Mouse (Mus musculus) hematopoietic stem cell, adult 5-6 weeks (primary cell): ENCODE measurements at regions not wholly inside any gene's neighbourhood (a gene's known extent, or its start where the extent isn't known, plus 50 kb on each side); places are given as distances from the start of the nearest gene placed in this dataset.

ENCODE experiments used
- ATAC-seq, 2 experiments: fragments of 125-278 bp in 1 of 2; replicated peaks in 1 of 2; 2 replicates each; pipeline ENCODE4 v1.8.0; 2016 to 2017; ENCODE audit warnings: inconsistent platforms in 2 of 2, mild to moderate bottlenecking in 2 of 2, moderate number of reproducible peaks in 2 of 2, low read depth in 1 of 2, moderate TSS enrichment in 1 of 2; ENCODE audit not compliant: low FRiP score in 2 of 2, poor library complexity in 2 of 2, severe bottlenecking in 2 of 2, insufficient read depth in 1 of 2, low TSS enrichment in 1 of 2

- ATAC-seq: no peak
Observed at GRCm38 (mm10) chr5:118876586-118877312, 316.3 kb downstream of the Med13l start.

GRCm38 (mm10) chr5:118877313-118877669 lies 316.8 kb downstream of the Med13l start:
- ATAC-seq: no peak

DNA sequence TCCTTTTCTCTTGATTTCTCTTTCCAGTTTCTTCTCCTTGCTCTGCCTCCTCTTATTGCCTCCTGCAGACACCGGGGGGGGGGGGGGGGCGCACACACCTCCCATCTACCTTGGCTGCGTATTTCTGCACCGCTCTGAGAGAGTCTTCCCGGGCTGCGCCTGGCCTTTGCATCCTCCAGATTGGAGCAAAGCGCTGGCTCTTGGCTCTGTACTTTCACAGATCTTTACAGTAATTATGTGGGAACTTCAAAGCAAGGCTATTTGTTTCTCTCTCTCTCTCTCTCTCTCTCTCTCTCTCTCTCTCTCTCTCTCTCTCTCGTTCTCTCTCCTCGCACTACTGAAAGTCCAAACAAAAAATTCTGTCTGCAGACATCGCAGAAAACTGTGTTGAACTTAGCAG lies 317.4 kb downstream of the Med13l start:
- ATAC-seq: no peak

GRCm38 (mm10) chr5:118878722-118879121 lies 318.2 kb downstream of the Med13l start:
- ATAC-seq: no peak

DNA sequence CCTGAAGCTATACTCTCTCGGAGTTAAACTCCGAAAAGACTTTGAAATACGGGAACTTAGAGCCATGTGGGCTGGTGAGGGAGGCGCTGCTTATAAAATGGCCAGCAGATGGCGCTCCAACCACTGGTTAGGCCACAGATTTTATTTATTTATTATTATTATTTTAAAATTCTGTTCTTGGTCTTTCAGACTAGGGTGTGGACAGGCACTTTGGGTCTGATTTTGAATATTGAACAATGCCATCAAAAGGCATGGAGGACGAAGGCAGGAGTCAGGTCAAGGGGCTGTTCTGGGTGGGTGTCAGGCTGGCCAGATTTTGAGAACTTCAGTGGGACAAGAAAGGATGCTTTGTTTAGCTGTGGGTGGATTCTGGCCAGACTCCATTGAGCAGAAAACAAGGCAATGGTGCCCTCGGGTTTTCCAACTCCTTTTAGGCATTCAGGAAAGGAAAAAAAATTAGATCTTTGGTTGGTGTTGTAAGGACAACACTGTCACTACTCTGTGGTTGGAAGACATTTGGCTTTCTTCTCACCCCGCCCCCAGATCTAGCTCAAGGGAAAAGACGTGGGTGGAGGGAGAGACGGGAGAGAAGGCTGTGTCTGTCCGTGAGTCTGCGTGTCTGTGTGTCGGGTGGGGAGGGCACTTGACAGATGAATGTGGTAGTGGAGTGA lies 319.5 kb downstream of the Med13l start:
- ATAC-seq: 0 out of 4 replicates have a peak, but pooled peaks of 1 of the 2 experiments have one; percentile 49

DNA sequence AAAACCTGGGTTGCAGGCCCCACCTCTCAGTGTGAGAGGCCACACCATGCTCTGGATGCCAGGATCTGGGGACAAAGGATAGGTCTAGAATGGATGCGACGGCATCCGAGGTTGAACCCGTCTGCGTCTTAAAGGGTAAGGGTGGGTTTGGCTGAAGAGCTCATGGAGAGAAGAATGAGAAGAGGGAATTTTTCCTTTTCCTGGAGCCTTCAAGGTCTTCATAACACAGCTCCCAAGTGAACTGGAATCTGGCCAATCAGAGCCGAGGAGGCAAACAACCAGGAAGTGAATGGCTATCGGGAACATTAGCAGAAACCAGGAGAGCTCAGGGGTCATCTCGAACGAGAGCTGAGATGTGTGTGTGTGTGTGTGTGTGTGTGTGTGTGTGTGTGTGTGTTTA lies 320.1 kb downstream of the Med13l start:
- no peak for ATAC-seq

- no peak for ATAC-seq
Observed at GRCm38 (mm10) chr5:118881886-118882285, 321.4 kb downstream of the Med13l start.

DNA sequence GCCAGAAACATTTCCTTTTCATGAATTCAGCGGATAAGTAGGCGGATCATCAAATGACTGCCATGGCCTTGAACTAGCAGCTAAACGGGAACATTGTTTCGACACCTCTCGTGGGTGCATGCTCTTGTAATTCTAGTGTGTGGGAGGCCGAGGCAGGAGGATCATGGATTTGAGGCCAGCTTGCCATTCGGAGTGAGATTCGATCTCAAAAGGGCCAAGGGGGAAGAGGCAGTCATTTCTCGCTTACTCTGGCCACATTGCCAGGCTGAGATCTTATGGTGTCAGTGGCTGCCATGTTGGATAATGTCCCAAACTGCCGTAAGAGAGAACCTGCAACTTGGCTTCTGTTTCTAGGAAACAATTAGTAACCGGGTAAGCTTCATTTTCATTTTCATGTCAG lies 327.7 kb downstream of the Med13l start:
- ATAC-seq: no peak

GRCm38 (mm10) chr5:118891131-118891530 lies 330.7 kb downstream of the Med13l start:
- ATAC-seq: no peak

DNA sequence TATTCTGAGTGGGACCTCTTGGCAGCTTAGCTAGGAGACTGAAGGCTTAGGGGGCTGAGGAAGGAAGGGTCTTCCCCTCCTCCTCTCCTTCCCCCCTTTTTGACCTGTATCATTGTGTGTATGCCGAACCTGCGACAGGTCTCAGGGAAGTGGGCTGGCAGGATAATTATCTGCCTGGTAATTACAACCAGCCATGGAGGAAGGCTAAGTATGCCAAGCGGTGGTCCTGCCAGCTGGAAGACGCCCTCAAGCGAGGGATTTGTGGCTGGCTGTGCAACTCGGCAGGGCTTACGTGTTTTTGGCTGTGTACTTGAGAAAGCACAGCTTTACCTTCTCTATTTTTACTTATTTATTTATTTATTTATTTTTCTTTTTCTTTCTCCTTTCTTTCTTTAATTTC lies 347.7 kb downstream of the Med13l start:
- ATAC-seq: no peak

GRCm38 (mm10) chr5:118909756-118910155 lies 349.3 kb downstream of the Med13l start:
- no peak for ATAC-seq

DNA sequence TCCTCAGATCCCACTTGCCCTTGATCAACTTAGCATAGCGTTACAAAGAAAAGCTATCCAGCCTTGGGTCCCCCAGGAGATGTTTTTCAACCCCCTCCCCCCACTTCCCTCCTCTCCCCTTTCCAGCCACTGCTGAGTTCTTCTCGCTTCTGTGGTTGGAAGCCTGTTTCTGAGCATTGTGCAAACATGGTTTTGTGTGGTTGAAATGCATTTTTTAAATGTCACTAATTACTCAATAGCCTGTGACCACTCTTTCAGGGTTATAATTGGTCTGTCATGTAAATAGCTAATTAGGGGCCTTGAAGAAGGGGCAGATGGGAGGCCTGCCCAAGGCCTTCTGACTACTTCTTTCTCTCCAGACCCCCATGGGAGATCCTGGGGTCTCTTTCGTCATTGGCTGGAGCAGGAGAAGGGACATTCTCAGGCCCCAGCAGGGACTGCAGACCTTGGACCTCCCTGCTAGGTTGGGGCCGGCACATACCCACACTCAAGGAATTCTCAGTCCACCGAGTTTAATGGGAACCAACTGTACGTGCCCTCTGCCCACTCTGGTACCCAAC lies 353.8 kb downstream of the Med13l start:
- ATAC-seq: no peak

GRCm38 (mm10) chr5:118923357-118923756 lies 362.9 kb downstream of the Med13l start:
- ATAC-seq: no peak

DNA sequence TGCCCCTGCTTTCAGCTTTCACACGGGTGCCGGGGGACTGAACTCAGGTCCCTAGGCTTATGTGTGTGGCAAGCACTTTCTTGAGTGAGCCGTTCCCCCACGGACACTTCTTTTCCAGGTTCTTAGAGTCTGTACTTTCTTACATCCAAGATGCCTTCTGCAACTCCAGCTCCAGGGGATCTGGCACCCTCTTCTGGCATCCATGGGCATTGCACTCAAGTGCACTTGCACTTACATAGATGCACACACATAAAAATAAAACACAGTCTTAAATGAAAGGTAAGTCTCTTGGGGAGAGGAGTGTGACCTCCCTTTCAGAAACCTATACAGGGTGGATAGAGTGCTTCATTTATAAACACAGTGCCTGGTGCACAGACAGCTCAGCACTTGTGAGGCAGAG lies 368.6 kb downstream of the Med13l start:
- ATAC-seq: no peak

- ATAC-seq: no peak
Observed at GRCm38 (mm10) chr5:118929990-118930501, 369.6 kb downstream of the Med13l start.

DNA sequence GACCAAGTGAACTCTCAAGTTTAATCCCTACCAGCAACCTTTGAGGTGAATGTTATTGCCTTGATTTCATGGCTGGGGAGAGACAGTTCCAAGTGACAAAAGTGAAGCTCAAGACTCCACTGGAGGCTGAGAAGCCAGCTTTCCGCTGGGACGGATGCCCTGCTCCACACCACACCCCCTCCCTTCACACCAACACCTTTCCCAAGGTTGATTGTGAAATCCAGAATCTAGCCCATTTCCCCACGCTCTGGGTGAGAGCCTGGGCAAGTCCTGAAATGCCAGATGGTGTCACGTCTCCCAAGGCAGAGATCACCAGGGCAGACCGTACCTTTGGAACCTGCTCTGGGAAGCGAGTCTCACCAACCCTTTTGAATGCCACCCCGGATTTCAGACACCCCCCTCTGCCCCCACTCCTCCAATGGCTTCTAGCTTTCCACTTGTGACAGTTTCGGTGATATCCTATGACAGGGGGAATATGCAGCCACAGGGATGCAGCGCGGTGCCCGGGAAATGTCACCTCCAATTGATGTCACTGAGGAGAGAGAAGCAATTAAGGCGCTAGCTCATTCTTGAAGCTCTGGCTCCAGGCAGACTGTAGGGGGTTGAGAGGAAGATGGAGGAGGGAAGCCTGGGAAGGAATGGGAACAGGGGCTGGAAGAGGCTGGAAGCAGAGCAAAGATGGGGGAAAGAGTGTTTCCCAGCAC lies 379.0 kb downstream of the Med13l start:
- ATAC-seq: no peak

GRCm38 (mm10) chr5:118944256-118944655 lies 383.8 kb downstream of the Med13l start:
- ATAC-seq: no peak

DNA sequence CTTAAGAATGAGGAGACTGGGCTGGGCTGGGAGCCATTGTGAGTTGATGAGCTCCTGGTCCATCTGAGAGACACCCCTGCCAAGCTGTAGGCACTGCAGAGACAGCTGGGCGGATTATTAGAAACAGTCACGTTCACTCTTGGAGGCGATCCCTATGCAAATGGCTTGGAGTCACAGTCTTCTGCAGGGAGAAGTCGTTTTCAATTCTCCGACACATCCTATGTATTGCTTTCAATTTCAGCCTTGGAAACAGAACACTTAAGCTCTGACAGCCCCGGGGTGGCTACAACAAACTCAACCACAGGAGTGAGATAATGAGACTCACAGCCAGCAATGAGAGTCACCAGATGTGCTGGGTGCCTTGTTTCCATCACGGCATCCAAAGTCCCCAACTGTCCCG lies 385.6 kb downstream of the Med13l start:
- ATAC-seq: no peak
